Mouse (Mus musculus) CD4-positive, CD25-positive, alpha-beta regulatory T cell, adult 2 months (primary cell): ENCODE measurements around the gene Hpcal4.

ENCODE experiments used
- DNase-seq: peaks from one replicate; pipeline ENCODE4 v3.0.0-alpha.2; 2012; ENCODE audit warnings: low read depth, low spot score

Gene Hpcal4

DNA sequence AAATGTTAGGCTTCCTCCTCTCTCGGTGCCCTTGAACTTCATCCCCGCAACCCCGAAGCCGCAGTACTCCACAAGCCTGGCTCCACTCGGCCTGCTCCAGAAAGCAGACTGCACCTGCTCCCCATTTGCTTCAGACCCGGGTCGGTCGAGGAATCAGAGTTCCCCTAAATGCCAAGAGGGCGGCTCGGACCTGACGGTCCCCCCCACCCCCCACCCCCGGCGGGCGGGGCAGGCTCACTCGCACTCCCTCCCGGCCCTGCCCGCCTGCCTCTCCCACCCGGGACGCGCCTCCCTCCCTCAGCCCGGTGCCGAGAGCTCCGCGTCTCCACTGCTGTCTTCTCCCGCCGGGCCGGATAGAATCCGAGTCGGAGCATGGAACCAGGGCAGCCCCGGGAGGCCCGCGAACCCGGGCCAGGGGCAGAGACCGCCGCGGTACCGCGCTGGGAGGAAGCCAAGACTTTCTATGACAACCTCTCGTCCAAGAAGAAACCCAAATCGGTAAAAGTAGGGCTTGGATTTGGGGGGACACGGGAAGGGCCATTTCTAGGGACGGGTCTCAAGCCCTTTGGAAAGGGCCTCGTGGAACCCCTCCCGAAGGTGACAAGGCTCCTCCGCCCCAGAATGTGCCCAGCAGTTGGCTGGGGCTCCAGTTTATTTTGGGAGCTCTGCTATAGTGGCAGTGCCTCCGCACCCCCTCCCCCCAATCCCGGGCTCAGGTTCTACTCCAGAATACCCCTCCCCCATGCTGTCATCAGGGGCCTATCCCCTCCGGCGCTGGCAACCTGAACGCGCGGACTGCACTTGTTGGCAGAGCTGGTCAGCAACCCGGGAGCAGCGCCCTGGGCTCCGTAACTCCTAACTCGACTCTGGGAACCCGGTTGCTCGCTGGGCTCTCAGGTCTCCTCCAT lies 18.4 kb downstream of the Hpcal4 start, which contains the start of gene Nt5c1a:
Gene Nt5c1a, plus strand, starts transcription at position 319 of the 908 bp plus-strand sequence.
- no peak for DNase-seq

DNA sequence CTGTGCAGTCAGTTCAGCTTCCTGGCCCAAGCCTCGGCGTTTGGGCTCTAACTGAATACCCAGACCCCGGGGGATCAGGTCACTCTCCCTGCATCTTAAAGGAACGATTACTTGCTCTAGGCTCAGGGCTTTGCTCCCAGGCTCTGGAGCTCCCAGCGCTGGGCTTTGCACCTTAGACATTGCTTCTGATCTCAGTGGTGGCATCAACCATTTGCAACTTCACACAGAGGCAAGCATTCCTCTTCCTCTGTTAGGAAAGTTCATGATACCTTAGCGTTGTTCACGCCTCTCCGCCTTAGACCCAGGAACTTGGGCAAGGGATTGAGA lies 19.0 kb downstream of the Hpcal4 start:
- no peak for DNase-seq

DNA sequence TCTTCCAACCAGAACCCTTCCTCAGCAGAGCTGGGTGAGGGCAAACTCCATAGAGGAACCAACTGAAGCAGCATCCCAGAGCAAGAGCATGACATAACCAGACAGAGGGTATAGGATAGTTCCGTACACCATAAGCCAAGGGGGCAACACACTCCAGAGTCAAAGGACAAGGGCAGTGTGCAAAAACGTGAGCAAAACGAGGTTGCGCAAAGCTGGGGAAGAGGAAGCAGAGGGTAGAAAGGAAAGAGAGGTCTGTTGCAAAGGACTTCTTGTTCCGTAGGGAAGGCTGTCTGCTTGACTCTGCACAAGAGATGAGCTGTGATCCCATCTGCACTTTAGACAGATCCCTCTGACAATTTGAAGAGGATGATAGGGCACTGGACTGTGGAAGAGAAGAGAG lies 24.3 kb downstream of the Hpcal4 start:
- no peak for DNase-seq

DNA sequence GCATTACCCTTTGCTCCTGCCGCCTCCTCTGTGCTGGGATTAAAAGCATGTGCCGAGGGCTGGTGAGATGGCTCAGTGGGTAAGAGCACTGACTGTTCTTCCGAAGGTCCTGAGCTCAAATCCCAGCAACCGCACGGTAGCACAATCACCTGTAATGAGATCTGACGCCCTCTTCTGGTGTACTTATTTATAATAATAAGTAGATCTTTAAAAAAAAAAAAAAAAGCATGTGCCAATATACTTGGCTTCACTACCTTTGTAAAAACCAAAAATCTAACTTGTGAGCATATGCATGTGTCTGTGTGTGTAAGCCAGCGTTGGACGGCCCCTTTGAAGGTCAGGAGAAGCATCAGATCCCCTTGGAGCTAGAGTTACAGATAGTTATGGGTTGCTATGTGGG lies 28.0 kb downstream of the Hpcal4 start:
- DNase-seq, result no peak

DNA sequence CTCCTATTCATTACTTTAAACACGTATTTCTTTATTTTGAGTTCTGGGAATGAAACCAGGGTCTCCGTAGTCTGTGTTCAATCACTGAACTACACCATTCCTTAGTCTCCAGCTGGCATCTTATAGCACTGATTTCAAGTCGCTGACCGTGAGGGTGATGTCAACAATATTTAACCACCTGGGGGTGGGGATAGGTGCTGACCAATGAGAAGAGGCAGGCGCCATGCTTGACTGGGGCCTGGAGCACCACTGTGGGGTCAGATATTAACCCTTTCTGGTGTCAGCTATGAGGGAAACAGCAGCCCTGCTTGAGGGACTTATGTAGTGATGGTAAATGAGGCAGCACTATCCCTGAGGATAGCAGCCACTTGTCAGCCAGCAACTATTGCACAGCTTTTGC lies 28.4 kb downstream of the Hpcal4 start:
- no peak for DNase-seq

DNA sequence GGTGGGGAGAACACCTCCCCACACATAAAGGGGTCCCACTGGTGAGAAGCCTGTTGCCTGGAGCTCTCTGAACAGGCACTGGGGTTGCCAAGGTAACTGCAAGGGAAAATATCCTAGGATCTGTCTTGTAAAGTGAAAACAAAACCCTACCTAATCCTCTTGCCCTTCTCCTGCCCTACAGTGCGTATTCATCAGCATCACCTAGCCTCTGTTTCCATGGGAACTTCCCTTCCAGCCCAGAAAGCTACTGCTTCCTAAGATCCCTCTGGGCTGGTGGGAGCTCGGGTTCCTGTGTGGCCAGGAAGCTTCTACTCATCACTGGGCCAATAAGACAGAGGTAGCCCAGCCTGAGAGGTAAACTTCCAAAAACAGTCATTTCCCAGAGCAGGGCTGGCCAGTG lies 29.3 kb downstream of the Hpcal4 start:
- no peak for DNase-seq

DNA sequence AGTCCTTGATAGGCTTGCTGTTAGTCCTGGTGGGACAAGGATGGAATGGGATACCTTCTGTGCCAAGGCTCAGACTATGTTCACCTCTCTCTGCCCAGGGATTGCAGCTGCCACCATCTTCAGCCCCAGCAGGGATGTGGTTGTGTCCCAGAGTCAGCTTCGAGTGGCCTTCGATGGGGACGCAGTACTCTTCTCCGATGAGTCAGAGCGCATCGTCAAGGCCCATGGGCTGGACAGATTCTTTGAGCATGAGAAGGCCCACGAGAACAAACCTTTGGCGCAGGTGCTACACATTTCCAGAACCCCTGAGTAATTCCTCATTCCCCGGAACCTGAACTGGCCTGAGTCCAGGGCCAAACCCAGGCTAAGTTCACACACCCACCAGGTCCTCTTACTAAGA lies 30.9 kb downstream of the Hpcal4 start:
- no peak for DNase-seq

DNA sequence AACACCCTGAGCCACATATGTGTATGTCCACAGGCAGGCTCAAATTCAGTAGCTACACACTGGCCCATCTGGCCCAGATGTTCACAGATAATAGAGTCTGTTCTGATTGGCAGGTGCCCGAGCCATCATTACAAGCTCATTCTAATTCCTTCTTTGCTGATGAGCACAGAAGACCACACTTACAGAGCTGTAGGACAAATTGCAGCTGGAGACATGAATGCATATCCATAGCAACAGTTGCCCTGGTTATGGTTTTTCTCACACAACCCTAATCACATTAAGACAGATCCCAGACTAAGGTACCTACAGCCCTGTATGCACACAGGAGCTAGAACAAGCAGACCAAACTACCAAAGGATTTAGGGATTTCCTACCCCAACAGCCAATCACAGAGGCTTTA lies 32.3 kb downstream of the Hpcal4 start:
- no peak for DNase-seq

DNA sequence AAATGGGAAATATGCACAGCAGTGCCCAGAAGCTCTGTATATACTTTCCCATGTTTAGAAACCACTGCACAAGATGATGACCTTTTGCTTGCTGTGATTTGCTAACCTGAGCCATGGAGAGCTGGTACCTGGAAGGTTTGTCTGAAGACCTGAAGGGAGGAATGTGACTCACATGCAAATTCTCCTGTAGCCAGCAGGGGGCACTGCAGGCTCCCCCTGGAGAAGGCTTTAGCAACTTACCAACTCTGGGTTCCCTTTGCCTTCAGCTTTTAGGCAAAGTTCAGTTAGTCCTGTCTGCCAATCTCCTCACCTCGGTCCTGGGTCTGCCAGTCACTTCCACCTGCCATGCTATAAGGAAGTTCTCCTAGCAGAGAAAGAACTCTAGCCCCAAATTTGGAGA lies 33.8 kb downstream of the Hpcal4 start:
- DNase-seq, result peak; percentile 63

DNA sequence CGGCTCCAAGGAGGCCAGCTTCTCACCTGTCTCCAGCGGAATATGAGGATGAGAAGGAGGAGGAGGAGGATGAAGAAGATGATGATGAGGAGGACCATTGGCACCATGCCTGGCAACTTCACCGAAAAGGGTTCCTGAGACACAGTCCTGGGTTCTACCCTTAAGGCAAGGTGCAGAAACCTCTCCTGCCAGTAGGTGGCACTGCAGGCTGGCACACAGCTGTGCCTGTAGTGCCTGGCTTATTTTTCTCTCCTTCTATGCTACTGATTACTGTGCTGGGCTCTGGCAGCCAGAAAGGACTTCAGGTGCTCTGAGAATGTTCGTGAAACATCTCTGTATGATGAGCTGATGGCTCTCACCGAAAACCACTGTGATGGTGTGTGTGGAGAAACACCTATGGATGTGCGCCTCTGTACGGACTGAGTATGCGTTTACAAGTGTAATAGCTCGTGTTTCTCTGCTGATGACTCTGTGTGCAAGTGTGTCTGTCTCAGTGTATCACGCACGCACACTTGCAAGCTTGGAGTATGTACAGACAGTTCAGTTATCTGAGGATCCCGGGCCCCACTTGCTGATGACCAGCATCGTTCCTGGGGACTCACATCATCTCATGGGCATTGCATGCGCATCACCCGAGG lies 36.8 kb downstream of the Hpcal4 start:
- peak; percentile 68 for DNase-seq

DNA sequence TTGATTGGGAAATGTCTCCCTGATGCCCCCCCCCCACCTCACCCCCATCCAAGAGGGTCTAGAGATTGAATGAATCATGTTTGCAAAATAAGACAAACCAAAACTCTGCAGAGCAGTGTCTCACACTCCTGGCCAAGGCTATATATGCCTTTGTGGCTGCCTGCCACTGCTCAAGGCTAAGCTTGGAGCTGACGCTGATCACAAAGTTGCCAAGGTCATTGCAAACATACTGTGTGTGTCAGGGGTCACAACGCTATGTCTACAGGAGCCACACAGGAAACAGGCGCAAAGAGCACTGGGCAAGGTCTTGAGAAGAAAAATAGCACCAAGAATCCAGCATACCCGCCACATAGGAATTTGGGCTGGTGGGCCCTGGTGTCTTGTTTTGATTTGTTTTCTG lies 37.6 kb downstream of the Hpcal4 start:
- DNase-seq, result no peak

DNA sequence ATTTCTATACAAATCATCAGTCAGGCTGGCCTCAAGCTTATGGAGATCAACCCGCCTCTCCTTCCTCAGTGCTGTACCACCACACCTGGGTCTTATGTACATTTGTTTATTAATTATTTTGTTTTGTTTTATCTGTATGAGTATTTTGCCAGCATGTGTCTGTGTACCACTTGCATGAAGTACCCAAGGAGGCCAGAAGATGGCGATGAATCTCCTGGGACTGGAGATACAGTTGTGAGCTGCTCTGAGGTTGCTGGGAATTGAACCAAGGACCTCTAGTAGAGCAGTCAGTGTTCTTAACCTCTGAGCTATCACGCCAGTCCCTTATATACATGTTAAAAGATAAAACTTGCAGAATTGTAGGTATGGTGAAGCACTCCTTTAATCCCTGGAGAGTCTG lies 40.3 kb downstream of the Hpcal4 start:
- DNase-seq, result peak; percentile 46

DNA sequence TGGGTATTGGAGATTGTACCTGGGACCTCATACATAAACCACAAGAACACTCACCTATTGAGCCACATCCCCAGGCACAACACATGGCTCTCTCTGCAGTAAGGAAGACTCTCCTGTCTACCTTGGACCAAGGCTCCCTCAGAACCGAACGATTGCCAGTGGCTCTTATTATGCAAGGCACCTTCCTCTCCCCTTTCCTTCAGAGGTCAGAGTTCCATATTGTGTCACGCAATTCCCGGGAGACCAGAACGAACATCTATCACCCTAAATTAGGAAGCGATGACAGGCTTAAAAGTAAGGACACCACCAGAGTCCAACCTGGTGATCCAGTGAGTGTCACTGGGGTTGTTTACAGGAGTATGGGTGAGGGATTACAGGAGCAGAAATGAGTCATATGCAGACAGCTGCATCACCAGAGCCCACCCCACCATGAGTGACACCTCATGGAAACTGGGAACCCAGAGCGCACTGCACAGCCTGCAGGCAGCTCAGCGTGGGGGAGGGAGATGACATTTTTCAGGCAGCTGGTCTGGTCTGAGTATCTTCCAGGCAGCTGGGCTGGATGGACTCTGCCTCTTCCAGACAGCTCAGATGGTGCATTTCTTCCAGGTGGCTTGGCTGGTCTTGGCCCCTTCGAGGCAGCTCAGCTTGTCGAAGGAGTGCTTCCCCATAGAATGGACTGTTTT lies 42.8 kb downstream of the Hpcal4 start:
- DNase-seq, result no peak

DNA sequence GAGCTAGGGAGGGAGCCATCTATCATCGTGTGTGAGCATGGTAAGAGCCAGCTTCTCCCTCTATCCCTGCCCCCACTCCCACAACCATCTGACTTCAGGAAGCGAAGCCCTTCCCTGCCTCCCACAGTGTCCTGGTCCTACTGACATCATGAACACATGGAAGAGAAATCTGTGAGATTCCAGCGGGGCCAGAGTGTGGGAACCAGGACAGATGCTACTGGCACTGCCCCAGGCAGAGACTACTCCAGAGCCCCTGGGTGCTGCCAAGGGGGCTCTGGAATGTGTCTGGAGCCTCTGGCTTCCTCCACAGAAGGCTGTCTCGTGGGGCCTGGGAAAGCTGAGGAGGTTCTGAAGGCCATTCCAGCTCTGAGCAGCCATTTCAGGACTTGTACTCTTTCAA lies 44.7 kb downstream of the Hpcal4 start:
- no peak for DNase-seq

DNA sequence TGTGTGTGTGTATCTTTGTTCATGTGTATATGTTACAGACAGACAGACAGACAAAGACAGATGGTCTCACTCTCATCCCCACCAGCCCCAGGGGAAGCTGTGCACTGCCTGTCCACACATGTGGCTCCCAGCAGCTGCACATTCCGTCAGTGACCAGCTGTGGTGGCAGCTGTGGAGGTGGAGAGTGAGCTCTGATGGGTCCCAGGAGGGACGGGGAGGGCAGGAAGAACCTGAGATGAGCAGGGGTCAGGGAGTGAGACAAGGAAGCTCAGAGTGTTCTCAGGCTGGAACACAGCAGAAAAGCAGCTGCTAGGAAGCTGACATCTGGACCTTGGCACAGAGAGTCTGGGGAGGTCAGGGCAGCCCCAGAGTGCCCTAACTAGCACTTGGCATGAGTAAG lies 45.2 kb downstream of the Hpcal4 start:
- no peak for DNase-seq

DNA sequence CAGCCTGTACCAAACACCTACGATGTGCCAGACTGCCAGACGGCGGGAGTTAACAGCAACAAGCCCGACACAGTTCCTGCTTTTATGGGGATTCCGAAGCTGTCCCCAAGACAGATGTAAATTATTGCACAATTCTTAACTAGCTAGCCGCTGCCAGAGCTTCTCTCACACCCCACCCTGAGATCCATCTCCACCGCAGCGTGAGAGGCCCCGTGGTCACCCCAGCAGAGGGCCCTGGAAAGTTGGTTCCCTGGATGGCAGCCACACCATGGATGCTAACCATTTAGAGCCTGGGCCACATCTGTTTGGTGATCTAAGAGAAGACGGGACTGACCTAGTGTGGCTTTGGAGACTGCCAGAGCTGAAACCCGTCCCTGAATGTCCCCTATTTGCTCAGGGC lies 46.1 kb downstream of the Hpcal4 start:
- DNase-seq, result no peak

DNA sequence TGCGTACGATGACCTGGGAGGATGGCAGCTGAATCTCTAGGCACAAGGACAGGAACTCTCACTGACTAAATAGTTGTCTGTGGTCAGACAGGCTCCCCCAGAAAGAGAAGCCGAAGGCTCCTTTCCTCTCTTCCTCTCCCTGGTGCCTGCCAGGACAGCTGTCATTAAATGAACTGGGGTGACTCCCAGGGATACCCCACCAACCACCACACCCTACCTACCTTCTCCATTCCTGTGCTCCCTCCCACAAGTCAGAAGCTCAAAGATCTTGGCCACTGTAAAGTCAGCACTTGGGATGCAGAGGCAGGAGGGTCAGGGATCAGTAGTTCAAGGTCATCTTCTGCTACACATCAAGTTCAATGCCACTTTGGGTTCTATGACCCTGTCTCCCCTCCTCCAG lies 49.8 kb downstream of the Hpcal4 start:
- no peak for DNase-seq

DNA sequence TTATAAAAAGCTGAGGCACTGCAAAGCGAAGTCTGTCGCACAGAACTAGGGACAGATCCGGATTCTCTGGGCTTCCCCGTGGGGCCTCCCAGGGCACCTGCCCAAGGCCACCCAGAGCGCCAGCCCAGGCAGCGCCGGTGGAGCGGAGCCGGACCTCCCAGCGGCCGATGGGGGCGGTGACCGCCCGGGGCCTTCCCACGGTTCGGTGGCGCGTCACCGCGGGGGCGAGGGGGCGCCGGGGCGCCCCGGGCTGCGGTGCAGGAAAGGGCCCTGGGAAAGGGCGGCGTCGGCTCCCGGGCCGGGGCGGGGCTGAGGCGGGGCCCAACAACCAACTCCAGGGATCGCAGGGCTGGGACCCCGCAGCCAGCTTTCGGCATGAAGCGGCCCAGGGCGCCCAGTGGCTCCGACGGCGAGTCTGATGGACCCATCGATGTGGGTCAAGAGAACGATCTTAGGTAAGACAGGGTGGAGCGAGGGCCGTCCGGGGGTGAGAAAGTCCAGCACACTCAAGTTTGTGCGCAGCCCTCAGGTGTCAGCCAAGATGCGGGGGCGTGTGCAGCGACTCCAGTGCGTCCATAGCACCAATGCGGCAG lies 50.6 kb downstream of the Hpcal4 start, which contains the start of gene Heyl:
Gene Heyl, plus strand, starts transcription at position 65 of the 593 bp plus-strand sequence.
- DNase-seq, result peak; percentile 25

DNA sequence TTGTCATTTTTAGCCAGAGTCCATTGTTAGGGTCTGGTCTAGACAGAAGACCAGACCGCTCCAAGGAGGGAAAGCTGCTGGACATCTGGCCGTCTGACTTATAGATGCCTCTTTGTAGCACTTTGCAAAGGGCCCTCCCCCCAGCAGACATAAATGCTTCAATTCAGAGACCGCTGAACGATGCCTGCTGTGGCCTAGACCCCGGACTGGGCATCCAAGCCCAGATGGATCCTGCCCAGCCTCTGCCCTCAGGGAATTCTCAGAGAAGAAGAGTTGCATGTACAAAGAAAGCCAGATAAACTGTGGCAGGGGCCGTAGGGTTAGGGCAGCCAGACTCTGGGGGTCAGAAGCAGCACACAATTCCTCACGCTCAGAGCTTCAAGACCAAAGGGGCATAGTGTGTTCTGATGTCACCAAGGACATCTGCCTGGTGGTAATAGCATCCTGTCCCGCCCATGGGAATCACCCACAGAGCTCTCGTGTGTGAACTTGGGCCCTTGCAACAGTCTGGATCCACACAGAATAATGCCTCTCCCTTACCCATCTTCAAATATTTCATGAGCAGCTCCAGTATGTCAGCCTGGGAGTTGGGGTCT lies 52.9 kb downstream of the Hpcal4 start:
- DNase-seq, result no peak

DNA sequence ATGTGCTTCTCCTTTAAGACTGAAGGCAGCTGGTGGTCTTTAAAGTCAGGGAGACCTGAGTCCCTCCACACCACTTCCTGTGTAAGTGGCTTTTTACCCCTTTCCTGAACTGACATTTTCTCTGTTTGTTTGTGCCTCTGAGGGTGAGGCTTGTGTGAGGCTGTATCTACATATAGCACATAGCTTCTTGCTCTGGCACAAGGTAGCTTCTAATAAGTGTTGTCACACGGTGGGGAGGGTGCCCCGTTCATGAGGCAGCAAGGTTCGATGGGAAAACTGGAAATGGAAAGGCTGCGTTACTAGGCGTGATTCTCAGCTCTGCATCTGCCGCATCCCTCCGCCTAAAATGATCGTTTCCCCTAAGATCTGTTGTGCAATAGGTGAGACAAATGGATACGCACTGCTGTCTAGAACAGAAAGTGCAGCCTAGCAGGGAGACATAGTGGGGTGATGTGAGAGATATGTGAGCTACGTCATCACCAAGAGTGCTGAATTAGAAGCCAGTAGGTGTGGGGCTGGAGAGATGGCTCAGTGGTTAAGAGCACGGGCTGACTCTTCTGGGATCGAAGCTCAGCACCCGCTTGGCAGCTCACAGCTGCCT lies 53.5 kb downstream of the Hpcal4 start:
- peak; percentile 13 for DNase-seq
